Comparison of ENCODE assay signal across 16 mouse cellular contexts in the genomic region with DNA sequence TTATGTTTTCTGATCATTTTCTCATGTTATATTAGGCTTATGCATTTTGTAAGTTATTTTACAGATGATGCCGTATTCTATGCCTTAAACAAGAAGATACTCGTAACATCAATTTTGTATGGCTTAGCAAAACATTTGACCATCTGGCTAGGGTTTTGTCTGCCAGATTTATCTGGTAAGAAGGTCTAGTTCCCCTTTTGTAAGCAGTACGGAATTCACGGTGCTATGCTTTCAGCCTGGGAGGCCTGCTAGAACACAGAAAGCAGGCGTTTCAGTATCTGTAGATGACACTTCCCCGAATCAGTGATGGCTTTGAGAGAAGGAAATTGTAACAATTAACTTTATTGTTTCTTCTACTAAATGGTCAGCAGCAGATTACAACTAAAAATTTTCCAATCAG. TPM values are rescaled to one million over a fixed set of nuclear protein-coding genes. Genes with fewer than 3 reads are reported as not detected.
A peak's percentile ranks its signal among the peaks of the same experiment; 100 is the strongest.
DNase-seq lines count a peak whose midpoint lies in the region; ATAC-seq lines count a peak whose summit lies in the region.
"Had no signal": no experiment of that assay in that cellular context is flagged by ENCODE, and none has a peak within 500 bp of the region (broad histone marks: within the 10 kb centered on the region; RNA-seq: fewer than 3 reads in every experiment).

No protein-coding gene starts in this region.

- DNase-seq in frontal cortex, postnatal 10 days (ENCODE audit: low spot score in 2 of 2) = no peak
- peak; percentile 26 to 32 for DNase-seq in spleen, postnatal 36 days (ENCODE audit: low spot score in 2 of 2)
- no peak for DNase-seq in spleen, adult 12 weeks (ENCODE audit: low spot score)
- DNase-seq in gastrocnemius, adult 8-10 months (ENCODE audit: low spot score in 2 of 2) = no peak
- DNase-seq in embryo, embryonic 9.5 days (ENCODE audit: extremely low spot score) = no peak
- DNase-seq: cerebellum, adult 8-10 months; gastrocnemius, postnatal 25 days; kidney, adult 9 months; kidney, postnatal 14 days; right cerebral cortex, postnatal 25 days; thymus, postnatal 25 days had no signal

- peak; percentile 65 for ATAC-seq in frontal cortex, adult (ENCODE audit: low TSS enrichment)
- peak; percentile 69 for ATAC-seq in common myeloid progenitor, adult 5-6 weeks (replicated peaks; ENCODE audit: low read depth, poor library complexity, severe bottlenecking)
- ATAC-seq: hindbrain, embryonic 16.5 days; intestine, embryonic 16.5 days; midbrain, embryonic 16.5 days had no signal

RNA-seq across cellular contexts. Expression of a gene that starts 33.2 kb away (rescaled TPM):
- 99.4 and 131 TPM in 2 replicates for total RNA-seq in common myeloid progenitor, adult 5-6 weeks (2017)
- total RNA-seq in gastrocnemius, adult 8-10 months (2022) = 10 to 100 TPM; 13.5 to 18.1 (median 15.7) TPM

Comparison
In these comparisons a context has a peak if more than half of its experiments do, and no peak if none do; other contexts are left out.
1. DNase-seq: peak in spleen, postnatal 36 days (2 of 2); none in frontal cortex, postnatal 10 days (0 of 2), spleen, adult 12 weeks (single experiment), gastrocnemius, adult 8-10 months (0 of 2) and embryo, embryonic 9.5 days (single experiment).